Mouse (Mus musculus) E14TG2a.4 (cell line): ENCODE data around the gene Spats2.

Experiments
- CTCF ChIP-seq: conservative IDR thresholded peaks from 2 replicates; pipeline ENCODE4 v1.5.1; 2014; ENCODE audit warnings: low read length
- NANOG ChIP-seq: IDR thresholded peaks from 2 replicates; pipeline ENCODE4 v1.6.1; 2014; ENCODE audit warnings: borderline replicate concordance, low read length, mixed read lengths

GRCm38 (mm10) chr15:99114312-99115064, 11.2 kb upstream of the Spats2 start:
- TF ChIP-seq CTCF (no peak), NANOG (no peak)
